Mouse (Mus musculus) heart, adult 8-10 months (tissue): ENCODE results near the gene Ddah2. TPM values are rescaled to one million over a fixed set of nuclear protein-coding genes. Genes with fewer than 3 reads are reported as not detected.
"Not testable (repeated sequence)": the region's sequence is repeated elsewhere in the genome, so short reads cannot be mapped to it uniquely, and the experiment has no call there.

Experiments
- DNase-seq: peaks from one replicate; pipeline ENCODE4 v3.0.0; 2022; ENCODE audit warnings: low spot score
- total RNA-seq, 4 experiments: library from RNA; stranded (reverse); gene quantifications; 2 replicates each; pipeline ENCODE4 v1.2.4; 2022

Ddah2 gene
- total RNA-seq, 4 experiments from 2014 or later = 13.5 to 22.7 (median 21.5) TPM

DNA sequence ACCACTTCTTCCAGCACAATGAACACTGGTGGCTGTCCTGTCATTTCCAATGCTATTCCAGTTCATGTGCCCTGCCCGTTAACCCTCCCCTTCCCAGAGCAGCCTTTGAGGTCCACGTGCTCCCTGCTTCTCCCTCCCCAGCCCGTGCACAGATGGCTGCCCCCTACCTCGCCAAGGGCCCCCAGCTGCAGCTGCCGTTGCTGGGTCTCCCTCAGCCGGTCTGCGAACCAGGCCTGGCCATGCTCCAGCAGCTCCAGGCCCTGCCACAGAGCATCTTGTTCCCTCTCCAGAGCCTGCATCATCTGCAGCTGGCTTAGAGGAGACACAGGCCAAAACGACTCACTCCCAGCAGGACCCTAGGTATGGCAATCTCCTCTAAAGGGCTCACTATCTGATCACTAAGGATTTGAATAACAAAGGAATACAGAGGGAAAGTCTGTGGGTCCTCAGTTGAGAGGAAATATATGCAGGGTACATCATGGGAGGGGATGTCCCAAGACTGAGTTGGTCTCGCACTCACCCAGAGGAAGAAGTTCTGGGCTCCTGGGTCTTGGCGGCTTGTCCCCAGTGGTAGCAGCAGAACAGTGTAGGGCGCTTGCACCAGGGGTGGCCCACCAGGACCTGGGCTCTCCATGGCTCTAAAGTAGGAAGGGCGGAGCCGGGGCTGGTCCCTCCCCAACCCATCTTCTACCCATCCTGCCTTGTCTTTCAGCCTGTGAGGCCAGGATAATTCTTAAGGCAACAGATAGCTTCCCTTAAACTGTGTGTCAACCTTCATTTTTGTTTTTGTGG is 31.4 kb upstream of the Ddah2 start, which contains the start of gene Sapcd1:
Gene Sapcd1 (minus strand): TSS at position 740 of the 792 bp plus-strand sequence.
- DNase-seq = no peak

DNA sequence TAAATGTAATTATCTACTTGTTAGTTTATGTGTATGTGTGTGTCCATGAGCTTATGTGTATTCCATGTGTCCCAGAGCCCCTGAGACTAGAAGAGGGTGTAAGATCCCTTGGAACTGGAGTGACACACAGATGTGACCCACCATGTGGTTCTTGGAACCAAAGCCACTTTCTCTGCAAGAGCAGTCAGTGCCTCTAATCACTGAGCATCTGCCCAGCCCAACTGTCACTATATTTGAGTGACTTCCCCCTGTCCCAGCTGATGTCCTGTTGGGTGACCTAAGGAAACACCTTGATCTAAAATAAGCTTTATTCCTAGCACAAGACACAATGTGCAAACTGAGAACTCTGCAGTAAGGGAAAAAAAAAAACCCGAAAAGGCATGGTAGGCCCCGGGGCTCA is 30.5 kb upstream of the Ddah2 start:
- DNase-seq = no peak

DNA sequence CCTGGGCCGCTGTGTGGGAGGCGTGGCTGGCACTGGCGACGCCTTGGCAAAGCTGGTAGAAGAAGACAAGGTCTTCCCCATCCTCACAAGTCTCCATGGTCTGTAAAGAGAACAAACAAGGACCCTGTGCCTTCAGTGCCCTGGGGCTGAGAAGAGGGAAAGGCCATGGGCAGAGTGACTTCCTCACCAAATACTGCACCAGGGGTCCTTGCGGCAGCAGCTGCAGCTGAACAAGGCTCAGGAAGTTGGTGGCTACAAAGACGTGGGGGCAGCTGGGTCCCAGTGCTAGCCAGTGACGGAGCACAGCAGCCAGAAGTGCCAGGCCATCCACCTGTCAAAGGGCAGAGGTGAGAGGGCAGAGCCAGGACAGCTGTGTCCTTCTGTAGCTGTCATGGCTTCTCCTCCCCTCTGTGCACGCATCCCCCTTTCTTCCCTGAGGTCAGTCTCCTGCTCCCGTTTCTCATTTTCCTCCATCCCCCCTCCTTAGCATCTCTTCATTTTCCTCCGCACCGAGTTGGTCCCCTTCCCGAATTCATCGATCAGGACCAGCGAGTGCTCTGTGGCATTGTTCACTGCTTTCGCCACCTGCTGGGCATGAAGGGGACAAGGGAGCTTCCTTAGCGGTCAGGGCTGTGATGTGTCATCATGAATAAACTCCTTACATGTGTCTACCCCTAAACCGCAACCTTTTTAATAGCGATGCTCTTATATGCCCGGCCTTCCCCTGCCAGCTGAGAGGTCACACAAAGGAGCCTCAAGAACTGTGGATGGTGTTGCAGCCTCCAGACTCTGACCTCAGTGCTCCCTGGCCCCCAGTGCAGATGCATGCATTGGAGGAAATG is 28.9 kb upstream of the Ddah2 start:
- no peak for DNase-seq

DNA sequence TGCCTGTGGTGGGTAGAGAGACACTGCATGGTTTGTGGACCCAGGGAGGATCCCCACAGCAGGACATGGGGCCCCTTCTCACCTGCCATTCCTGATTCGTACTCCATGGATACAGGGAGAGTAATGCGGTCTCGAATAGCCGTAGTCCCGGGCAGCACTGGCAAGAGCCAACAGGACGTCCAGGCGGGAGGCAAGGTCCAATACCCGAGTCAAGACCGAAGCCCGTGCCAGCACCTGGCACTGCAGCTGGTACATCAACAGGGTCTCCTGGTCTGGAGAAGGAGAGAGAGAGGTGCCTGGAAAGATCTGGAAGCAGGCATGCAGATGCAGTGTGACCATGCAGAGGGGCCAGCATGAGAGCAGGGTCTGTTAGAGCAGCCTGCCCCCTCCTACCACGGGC is 27.6 kb upstream of the Ddah2 start:
- DNase-seq = no peak

DNA sequence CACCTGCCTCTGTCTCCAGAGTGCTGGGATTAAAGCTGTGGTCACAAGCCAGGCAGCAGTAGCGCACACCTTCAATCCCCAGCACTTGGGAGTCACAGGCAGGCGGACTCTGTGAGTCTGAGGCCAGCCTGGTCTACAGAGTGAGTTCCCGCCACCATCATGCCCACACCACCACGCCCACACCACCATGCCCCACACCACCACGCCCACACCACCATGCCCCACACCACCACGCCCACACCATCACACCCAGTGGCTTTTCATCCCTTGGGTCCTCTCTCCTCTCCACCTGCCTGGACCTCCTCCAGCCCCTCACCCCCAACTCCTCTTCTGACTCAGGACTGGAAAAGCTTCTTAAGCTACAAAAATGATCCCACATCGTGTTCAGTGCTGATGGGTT is 27.0 kb upstream of the Ddah2 start:
- DNase-seq = no peak

DNA sequence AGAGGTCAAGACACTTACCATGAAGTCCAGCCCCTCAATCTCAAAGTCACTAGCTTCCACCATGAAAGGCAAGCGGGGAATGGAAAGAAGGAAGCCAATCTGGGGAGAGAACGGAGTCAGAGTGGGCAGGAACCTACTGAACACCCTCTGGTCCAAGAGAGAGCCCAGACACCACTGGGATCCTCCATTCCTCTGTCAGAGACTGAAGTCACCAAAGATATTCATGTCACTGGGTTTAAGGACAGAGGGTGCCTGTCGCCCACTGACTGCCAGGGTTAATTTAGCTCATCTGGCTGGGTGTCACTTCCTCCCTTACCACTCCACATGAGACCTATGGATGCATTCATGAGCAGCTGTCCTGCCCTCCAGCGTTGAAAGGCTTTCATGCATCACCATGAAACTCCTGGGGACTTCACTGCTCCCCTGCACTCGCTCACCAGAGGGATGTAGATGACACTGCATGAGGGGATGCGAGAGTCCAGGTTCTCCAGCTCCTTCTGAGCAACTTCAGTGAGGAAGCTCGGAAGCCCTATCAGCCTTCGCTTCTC is 26.4 kb upstream of the Ddah2 start:
- DNase-seq = no peak

DNA sequence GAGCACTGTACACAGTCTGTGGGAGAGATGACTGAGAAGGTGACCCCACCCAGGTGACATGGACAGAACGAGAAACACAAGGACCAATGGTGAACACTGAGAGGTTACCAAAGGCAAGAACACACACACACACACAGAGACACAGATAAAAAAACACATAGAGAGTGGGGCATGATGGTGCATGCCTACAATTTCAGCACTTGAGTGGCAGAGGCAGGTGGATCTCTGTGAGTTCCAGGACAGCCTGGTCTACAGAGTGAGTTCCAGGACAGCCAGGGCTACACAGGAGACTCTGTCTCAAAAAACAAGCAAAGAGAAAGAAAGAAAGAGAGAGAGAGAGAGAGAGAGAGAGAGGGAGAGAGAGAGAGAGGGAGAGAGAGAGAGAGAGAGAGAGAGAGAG is 25.1 kb upstream of the Ddah2 start:
- not testable (repeated sequence) for DNase-seq

DNA sequence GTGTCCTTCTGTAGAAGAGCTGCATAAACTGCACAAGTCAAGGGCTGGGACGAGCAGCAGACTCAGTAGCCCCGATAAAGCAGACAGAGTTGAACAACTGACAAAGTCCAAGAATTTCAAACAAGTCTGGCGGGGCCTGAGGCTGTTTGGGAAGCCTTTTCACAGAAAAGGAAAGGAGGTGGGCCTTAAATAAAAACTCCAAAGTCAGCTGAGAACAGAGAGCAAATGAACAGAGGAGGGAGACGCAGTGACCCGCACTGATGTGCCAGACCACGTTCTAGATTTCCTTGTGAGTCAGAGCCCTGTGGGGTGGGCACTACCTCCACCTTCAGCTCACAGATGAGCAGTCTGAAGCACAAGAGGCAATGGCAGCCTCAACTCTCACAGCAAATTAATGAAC is 23.9 kb upstream of the Ddah2 start:
- DNase-seq = no peak

DNA sequence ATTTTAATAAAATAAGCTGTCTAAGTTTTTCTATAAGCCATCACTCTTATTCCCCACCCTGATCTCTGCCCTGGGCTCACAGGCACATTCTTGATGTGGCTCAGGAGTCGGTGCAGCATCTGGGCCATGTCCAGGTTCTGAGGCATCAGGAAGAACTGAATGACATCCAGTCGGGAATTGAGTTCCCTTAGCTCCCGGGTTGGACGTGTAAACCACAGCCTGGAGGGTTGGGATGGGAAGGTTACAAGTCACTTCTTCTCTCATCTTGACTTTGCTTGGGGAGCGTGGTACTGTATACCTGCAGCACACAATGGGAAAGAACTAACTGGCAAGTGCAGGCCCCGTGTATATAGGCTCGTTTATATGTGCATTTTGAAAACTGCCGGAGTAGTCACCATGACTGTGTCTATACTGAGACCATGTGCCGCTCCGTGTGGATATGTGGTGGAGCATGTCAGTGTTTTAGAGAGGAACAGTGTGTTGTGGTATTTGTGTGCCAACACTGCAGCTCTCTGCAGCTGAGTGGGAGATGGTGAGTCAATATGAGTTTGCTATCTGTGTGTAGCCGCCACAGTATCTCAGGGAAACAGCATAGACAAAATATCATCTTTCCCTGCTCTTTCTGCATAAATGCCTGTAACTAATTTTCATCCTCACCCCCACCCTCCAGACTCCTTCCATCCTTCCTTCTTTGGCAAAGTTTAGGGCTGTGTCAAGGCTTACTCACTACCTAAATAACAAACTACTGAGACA is 19.5 kb upstream of the Ddah2 start:
- no peak for DNase-seq

DNA sequence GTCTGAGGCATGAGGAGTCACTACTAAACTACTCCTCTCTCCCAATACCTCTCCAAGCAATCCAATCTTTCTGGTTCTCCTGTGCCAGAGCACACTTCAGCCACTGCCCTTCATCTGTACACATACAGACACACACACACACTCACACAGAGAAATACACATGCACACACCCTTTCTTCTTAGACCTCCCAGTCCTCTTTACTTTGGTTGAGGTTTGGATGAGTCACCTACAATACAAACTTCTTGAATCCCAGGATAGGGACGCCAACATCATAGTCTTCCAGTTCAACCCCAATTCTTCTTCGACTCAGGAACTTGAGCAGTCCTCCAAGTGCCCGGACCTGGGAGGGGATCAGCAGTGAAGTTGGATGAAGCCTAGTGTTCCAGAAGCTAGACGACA is 15.0 kb upstream of the Ddah2 start:
- DNase-seq = no peak

DNA sequence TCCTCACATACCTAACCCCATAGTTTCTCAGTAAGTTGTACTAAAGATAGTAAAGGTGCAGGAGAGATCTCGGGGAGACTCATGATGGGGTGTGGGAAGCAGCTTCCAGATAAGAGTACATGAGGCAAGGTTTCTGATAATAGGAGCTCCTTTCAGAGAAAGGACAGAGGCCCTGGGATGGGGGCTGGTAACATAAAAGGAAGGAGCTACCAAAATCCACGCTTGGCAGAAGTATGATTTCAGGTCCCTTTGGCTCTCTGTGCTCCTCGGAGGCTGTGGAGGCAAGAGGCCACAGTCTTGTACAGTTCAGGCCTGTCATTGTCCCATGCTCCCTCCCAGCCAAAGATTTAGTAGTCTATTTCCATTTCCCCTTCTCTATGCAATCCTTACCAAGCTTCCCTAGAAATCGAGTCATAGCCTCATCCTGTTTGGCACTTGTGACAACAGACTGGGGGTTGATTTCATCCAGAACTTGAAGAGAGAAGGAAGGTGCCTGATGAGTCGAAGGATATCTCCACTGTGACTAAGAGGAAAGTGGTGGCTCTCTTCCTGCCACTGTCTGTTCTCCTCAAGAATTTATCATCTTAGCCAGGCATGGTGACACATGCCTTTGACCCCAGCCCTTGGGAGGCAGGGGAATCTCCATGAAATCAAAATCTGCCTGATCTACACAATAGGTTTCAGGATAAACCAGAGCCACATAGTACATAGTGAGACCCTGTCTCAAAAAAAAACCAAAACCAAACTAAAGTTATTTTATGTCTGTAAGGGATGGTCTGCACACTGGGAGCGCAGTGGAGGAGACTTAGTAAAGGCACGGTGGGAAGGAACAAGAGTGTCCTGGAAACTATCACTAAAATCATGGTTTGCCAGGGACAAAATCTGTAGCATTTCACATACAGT is 13.7 kb upstream of the Ddah2 start:
- no peak for DNase-seq

DNA sequence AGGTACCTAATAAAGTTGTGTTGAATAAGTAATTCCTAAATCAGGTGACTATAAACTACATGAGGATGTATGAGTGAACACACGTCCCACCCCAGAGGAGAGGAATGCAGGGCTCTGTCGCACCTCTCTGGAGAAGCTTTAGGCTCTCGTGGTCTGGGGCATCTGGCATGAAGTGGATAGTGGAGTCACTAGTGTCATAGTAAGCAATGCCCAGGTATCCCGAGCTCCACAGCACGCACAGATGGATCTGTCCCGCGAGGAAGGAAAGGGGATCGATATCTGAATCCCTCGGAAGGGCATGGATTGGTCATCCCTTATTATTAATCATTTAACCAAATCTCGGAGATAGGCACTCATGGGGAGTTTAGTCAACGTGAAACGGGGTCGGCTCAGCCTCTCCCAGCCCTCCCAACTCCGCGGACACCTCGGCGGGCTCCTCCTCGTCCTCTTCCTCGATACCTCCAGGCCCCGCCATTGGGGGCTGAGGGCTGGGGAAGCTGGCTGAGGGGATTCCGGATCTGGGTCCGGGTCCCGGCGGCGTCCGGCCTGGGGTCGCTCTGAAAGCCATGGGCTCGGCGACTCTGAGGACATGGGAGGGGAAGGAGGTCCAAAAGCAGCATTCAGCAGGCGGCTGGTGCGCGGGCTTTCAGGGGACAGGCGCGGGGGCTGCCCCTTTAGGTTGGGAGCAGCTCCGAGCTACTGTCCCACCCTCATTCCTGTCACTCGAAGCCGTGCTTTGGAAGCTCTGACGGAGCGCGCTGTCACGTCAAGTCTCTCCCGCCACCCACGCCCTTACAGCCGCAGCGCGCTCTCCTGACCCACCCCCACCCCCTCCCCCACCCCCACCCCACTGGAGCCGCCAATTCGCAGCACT is 12.8 kb upstream of the Ddah2 start:
- DNase-seq = no peak

DNA sequence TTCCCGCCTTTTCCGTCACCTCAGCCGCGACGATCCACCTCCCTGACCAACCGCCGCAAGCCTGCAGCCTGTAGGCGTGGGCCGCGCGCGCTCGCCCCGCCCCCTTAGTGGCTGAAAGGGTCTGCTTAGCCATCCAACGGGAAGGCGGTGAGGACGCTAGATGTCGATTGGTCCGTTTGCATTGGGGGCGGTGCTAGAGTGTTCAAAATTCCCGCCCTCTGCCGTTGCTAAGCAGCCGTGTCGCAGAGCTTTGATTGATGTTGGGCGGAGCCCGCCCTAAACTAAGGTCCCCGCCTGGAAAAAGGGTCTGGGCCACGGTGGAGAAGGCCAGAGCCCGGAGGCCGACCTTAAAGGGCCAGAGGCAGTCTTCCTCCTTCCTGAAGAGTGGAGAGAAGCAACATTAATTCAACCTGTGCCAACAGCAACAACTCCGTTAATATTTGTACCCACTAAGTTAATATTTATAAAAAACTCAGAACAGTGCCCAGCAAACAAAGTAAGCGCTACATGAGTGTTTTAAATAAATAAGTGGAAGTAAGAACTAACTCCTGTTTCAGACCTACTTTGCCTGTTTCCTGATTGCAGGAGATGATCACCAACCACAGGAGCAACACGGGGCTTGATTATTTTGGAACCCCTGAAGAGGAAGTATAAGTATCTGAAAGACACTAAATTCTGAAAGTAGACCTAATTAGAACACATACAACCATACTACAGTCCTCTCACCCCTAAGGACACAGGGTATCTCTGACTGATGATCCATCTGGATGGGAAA is 12.0 kb upstream of the Ddah2 start, which contains the start of gene Msh5:
Gene Msh5 (minus strand): TSS at position 65 of the 775 bp plus-strand sequence.
- DNase-seq = peak; percentile 96

DNA sequence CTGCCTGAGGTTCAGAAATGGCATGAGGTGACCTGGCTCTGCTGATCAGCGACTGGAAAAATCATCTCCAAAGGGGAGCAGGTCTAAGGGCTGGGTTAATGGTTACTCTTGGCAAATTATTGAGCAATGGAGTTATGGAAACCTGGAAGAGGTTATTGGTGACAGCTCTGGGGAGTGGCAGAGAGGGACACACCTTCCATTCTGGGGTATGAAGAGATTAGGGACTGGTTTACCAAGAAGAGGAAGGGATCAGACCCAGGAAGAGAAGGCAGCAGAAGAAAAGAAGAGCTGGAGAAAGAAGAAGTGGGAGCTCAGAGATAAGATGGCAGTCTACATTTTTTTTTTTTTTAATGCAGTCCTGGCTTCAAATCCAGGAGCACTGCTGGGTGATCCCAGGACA is 11.1 kb upstream of the Ddah2 start:
- no peak for DNase-seq

DNA sequence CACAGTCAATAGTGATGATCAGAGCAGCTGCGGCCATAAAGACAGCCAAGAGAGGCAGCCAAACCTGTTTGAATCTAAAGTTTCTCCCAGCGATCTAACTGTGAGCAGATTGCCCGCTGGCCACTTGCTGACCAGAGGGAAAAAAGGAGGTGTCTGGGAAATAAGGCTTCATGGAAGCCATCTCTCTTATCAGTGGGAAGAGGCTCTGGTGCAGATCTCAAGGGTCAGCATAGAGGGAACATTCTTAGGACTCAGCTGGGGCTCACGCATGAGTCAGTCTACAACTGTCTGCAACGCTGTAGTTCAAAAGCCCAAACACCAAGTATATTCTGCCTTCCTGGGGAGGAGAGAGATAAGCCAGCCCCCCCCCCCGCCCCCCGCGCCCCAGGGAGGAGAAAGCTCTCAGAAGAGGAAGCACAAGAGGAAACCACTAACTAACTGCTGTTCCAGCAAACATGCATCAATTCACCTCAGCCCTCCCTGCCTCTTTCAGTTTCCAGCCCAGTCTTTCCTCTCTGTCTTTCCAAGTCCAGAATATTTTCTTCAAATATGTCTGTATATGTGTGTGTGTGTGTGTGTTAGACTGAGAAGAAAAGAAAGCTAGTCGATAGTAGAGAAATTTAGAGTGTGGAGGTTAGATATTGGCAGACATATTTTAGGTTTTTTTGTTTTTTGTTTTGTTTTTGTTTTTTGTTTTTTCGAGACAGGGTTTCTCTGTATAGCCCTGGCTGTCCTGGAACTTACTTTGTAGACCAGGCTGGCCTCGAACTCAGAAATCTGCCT is 10.5 kb upstream of the Ddah2 start:
- DNase-seq = no peak

DNA sequence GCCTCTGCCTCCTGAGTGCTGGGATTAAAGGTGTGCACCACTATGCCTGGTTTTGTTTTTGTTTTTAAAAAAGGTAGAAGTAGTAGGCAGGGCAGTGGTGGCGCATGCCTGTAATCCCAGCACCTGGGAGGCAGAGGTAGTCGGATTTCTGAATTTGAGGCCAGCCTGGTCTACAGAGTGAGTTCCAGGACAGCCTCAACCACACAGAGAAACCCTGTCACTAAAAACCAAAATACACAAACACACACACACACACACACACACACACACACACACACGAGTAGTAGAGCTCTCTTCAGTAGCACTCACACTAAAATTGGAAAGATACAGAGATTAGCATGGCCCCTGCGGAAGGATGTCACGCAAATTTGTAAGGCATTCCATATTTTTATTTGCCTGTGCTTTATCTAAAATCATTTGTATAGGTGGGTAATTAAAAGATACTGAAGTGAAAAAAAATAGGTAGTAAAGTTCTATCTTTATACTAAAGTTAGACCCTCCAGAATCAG is 9.8 kb upstream of the Ddah2 start:
- no peak for DNase-seq

DNA sequence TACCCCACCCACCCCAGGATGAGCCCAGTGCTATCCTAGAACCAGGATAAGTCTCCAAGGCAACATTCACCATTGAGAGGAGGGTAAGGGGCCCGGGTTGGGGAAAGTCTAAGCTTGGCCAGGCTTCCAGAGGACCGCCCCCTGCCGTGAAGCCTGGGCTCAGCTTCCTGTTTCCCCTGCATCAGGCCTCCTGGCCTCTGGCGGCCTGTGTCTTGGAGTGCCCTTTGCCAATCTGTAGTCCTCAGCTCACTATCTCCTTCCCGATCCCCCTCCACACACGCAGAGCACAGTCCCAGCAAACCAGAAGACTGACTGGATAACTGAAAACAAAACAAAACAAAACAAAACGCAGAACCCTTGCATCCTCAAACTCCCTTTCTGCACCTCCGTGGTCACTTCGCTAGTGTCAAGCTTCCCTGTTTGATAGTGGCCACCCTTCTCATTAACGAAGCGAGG is 9.2 kb upstream of the Ddah2 start, which contains the start of gene Clic1:
Gene Clic1 (plus strand): TSS at position 406 of the 456 bp plus-strand sequence.
- no peak for DNase-seq
